Mouse (Mus musculus): ENCODE data around the gene Gm10271. TPM values are rescaled to one million over a fixed set of nuclear protein-coding genes. Genes with fewer than 3 reads are reported as not detected.

Gm10271 gene
- polyA plus RNA-seq, 1 experiment from 2014 or later, result not detected

GRCm38 (mm10) chr10:116913647-116914273 is 58.6 kb downstream of the Gm10271 start:
- 93% methylated on average over 17 of the region's 17 CpGs for WGBS
- no peak overlapping the region for H3K9ac ChIP-seq (replicated peaks)
- H3K36me3 ChIP-seq, result peaks cover 56% of the 10 kb centered on the region
- ATAC-seq (ENCODE audit: low FRiP score), result no peak
- no peak overlapping the region for H3K27ac ChIP-seq (replicated peaks)
- no peaks in the 10 kb centered on the region for H3K9me3 ChIP-seq (replicated peaks)
- no peaks in the 10 kb centered on the region for H3K27me3 ChIP-seq (replicated peaks)
- no peak overlapping the region for H3K4me2 ChIP-seq
- no peaks in the 10 kb centered on the region for H3K4me1 ChIP-seq
- H3K4me3 ChIP-seq (replicated peaks), result no peak overlapping the region

- H3K36me3 ChIP-seq, result peaks cover 58% of the 10 kb centered on the region
- H3K4me2 ChIP-seq, result no peak overlapping the region
- H3K4me3 ChIP-seq (replicated peaks), result no peak overlapping the region
- no peaks in the 10 kb centered on the region for H3K9me3 ChIP-seq (replicated peaks)
- no peaks in the 10 kb centered on the region for H3K4me1 ChIP-seq
- no peaks in the 10 kb centered on the region for H3K27me3 ChIP-seq (replicated peaks)
- 94% methylated on average over 9 of the region's 9 CpGs for WGBS
- ATAC-seq (ENCODE audit: low FRiP score), result no peak
- no peak overlapping the region for H3K9ac ChIP-seq (replicated peaks)
- H3K27ac ChIP-seq (replicated peaks), result no peak overlapping the region
Measured at GRCm38 (mm10) chr10:116912850-116913249, 59.6 kb downstream of the Gm10271 start.

GRCm38 (mm10) chr10:116908901-116909642 is 63.3 kb downstream of the Gm10271 start:
- Histone ChIP-seq H3K9me3 (replicated peaks) (no peaks in the 10 kb centered on the region), H3K27me3 (replicated peaks) (no peaks in the 10 kb centered on the region), H3K27ac (replicated peaks) (no peak overlapping the region), H3K4me2 (no peak overlapping the region), H3K4me3 (replicated peaks) (no peak overlapping the region), H3K4me1 (no peaks in the 10 kb centered on the region), H3K9ac (replicated peaks) (no peak overlapping the region), H3K36me3 (peaks cover 81% of the 10 kb centered on the region)
- ATAC-seq (ENCODE audit: low FRiP score), result no peak
- 86% methylated on average over 15 of the region's 15 CpGs for WGBS

Other genes starting within 250 kb of the Gm10271 start
- gene Myrfl, start 75.7 kb downstream of the Gm10271 start, polyA plus RNA-seq (2015; fragmentation: Nextera tagmentation; extraction: Ambion mirVana), result 0.27 TPM in 1 of 2 replicates, not detected in the other
- 49.3 and 54.6 TPM in 2 replicates for gene Rab3ip, start 21.8 kb downstream of the Gm10271 start, polyA plus RNA-seq (2015; fragmentation: Nextera tagmentation; extraction: Ambion mirVana)
- 0.10 and 0.14 TPM in 2 replicates for gene Best3, start 13.7 kb upstream of the Gm10271 start, polyA plus RNA-seq (2015; fragmentation: Nextera tagmentation; extraction: Ambion mirVana)
- not detected in 2 replicates for gene Lrrc10, start 72.7 kb upstream of the Gm10271 start, polyA plus RNA-seq (2015; fragmentation: Nextera tagmentation; extraction: Ambion mirVana)
- gene Cct2, start 91.2 kb upstream of the Gm10271 start, polyA plus RNA-seq (2015; fragmentation: Nextera tagmentation; extraction: Ambion mirVana), result 247 and 251 TPM in 2 replicates
- gene Frs2, start 175.9 kb upstream of the Gm10271 start, polyA plus RNA-seq (2015; fragmentation: Nextera tagmentation; extraction: Ambion mirVana), result 19.7 and 21.4 TPM in 2 replicates